Mouse (Mus musculus) retina, postnatal 1 day (tissue): ENCODE measurements at regions not wholly inside any gene's neighbourhood (a gene's known extent, or its start where the extent isn't known, plus 50 kb on each side); places are given as distances from the start of the nearest gene placed in this dataset.

ENCODE experiments used
- DNase-seq: peaks from one replicate; pipeline ENCODE4 v3.0.0-alpha.2; 2012

DNA sequence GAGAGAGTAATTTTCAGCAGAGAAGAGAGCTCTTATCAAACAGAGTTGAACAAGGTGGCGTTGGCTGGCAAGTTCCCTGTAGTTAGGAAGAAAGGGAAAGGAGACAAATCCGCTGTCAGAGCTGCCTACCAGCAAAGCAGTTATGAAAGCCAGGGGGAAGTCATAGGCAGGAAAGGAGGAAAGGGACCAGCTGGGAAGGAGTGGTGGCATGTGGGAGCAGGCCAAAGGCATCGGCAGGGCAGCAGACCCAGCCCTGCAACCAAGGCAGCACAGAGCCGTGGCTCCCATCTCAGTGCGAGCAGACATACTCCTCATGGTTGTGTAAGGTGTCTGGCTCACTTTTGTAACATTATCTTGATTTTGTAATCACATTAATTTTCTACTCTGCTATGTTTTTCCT lies 177.4 kb upstream of the Krr1 start:
- DNase-seq, result no peak

DNA sequence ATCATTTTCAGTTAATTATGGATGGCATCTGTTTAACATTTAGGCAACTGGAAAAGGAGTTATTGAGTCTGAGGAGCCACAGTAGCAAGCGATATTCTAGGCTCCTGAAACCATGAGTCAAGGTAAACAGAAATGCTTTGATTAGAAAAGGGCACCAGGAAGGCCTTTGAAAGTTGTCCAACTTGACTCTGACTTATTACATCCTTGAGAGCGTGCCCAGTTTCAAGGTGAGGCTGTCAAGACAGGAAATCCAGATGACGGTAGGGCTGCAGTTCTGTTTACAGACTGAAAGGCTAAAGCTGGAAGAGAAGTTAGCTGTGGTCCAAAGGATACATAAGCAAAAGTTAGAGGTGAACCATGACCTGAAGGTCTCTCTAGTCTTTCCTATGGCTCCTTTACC lies 176.7 kb upstream of the Krr1 start:
- DNase-seq, result no peak

DNA sequence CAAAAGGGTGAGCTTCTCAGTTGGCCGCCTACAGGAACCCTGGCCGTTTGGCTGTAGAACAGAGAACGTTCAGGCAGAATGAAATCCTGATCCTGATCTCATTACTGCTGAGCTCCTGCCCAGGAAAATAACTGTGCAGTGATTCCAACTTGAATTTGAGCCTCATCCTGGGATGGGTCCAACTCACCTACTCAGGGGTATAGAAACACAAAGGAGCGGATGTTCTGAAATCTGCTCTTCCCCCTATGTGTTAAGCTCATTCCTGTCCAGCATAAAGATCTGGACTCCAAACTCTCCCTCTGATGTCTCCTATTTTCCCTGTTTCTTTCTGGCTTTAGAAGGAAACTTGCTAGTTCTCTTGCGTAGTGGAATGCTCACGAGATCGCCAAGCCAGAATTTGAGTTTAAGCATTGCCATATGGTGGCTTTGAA lies 173.6 kb upstream of the Krr1 start:
- DNase-seq, result no peak

DNA sequence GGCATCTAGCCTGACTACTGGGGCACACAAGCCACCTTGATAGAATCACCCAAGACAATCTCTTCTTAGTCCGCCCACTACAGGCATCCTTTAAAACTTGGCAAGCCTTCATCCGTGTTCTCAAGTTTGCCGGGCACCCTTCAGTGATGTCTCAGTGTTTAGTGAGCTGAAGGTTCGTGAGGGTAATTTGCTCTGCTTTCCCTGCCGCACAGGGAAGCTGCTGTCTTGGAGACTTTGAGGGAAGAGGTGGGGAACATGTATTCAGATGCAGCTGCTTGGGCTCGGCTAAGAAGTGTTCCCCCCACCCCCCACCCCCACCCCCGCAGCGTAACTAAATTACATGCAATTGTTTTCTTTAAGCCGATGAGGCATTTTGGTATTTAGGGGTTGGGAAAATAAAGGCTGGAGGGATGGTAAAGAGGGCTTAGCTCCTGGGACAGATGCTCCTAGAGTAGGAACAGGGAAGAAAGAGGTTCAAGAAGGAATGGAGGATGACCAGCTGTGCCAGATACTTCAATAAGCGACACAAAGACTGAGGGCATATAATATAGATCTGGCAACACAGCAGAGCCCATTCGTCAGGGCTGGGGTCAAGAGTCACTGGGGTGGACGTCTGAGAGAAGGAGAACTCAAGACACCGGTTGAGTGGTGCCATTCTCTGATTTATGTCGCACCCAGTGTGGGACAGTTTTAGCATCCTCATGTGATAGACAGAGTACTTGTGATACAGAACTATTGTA lies 172.4 kb upstream of the Krr1 start:
- no peak for DNase-seq

DNA sequence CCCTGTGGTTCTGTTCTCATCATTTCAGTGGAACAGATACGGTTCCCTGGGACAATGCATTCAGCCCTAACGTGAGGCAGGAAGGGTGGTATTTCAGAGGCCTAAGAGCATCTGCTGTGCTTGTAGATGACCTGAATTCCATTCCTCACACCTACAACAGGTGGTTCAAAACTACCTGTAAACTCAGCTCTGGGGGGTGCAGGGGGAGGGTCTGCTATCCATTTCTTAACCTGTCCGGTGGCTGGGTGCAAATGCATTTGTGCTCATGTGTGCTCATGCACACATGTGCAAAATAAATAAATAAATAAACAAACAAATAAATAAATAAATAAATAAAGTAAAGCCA lies 171.9 kb upstream of the Krr1 start:
- no peak for DNase-seq

DNA sequence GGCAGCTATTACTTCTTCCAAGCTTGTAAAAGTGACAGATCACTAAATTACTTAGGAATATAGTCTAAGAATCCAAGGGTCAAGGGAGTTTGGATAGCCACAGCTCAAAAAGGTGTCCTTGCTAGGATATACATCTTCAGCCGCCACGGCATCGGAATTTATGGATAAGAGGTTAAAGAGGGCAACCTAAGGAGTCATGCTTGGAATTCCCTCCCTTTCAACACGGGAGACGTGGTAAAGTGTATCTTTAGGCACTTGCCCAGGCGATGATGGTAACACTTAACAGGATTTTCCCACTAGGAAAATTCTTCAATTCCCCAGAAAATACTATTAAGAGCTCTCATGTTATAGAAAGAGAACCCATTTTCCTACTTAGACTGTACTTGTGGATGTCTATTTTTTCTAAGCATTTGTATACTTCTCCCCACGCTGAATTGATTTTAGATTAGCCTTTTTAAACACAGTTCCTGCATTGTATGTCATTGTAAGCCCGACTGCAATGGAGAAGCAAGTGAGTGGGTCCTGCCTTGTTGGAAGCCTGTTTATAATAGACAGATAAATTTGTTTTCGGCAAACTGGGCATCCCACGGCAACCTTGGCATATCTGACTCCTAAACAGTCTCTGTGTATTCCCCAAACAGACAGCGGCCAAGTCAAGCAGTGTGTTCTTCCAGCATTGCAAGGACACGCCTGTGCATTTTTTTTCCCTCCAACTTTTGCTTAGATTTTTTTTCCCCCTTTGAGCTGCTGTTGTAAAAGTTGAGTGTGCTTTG lies 171.3 kb upstream of the Krr1 start:
- no peak for DNase-seq

DNA sequence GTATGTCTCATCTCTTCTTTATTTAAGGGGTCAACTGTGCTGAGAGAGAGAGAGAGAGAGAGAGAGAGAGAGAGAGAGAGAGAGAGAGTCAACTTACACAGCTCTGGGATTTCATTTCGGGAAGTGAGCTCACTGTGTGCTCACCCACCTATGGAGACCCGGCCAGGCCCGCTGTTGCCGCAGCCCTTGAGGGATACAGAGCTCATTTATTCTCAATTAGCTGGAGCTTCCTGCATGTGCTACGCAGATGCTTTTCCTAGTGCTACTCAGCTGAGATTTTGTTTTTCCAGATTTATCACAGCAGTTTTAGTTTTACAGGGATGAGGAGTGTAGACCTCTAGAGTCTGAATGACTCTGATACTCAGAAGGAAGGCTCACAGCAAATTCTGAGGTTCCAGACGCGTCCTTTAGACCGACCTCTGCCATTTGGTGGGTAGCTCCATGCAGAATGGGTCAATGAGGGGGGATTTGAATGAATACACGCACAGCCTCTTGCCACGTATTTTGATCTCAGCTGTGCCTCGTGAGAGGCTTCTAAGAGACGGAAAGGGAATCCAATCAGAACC lies 170.6 kb upstream of the Krr1 start:
- no peak for DNase-seq

DNA sequence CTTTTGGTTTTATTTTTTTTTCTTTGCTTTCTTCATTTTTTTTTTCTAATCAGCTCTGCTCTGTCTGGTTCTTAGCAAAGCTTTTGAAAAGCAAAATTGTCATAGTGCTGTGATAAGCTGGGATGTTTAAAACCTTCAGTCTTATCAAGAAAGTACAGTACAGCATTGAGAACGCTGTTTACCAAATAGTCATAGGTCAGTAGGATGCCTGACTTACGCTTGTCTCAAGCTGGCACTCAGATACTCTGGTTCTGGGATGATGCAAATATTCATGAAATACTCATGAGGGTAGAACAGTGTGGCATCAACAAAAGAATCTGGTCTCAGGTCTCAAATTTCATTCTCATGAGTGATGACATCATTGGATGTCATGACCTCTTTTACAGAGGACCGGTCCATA lies 166.1 kb upstream of the Krr1 start:
- no peak for DNase-seq

DNA sequence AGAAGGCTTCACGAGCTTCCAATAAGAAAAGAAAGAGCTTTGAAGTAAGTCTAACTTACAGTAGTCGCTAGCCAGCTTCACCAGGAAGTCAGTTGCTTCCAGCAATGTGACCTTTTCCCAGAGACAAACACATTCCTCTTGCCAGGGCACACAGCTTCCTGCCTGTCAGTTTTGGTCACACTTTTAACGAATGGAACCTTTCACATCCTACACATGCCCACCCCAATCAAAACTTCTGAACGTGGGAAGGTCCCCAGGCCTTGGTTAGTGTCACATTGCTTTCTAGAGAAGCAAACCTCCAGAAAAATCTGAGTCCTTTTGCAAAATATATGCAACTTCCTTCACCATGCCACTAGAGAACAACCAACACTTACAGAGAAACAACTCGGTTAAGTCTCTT lies 165.5 kb upstream of the Krr1 start:
- no peak for DNase-seq

DNA sequence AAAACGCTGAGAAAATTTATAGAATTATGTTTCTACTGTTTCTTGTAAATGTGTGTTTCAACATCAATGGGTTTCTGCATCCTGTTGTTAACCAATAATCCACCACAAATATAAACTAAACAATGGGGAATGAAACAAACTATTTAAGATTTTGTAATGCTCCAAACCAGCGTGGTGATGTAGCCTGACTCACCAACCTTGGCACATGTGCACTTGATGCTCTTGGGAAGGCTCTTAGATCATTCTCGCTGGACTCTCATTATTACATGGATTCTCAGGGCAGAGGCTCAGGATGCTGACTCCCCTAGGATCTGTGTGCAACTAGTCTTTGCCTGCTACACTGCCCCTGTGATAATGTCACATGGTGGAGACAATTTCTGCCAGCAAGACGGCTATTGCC lies 158.7 kb upstream of the Krr1 start:
- DNase-seq, result no peak

DNA sequence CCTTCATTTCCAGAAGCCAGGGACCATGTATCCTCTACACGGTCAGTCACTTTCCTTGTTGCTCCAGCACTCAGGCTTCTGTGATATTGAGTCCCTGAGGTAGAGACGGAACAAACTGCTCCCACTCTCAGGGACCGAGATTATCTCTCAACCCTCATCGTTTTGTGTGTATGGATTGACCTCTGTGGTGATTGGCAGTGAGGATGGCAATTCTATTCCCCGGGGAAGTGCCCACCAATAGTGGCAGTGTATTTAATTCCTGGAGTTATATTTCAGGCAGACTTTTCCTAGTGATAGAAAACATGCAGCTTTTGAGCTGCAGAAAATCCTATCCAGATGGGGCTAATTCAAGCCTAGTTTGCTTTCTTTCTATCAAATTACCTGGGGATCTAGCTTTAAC lies 157.8 kb upstream of the Krr1 start:
- no peak for DNase-seq

DNA sequence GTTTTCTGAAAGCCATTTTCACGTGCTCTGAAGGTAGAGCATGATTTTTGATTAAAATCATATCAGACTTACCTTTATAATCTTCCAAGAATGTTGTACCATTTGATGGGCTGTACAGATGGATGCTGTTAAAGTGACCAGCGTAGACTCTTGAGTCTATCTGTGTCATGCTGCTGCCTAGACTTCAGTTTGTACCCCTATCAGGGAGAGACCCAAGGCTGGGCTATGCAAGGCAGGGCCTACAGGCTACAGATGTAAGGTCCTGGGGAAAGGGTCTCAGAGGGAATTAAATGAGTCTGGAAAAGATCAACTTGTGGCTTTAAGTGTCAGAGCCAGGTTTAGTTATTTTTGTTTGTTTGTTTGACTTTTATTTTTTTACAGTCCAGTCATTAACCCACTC lies 157.3 kb upstream of the Krr1 start:
- no peak for DNase-seq

DNA sequence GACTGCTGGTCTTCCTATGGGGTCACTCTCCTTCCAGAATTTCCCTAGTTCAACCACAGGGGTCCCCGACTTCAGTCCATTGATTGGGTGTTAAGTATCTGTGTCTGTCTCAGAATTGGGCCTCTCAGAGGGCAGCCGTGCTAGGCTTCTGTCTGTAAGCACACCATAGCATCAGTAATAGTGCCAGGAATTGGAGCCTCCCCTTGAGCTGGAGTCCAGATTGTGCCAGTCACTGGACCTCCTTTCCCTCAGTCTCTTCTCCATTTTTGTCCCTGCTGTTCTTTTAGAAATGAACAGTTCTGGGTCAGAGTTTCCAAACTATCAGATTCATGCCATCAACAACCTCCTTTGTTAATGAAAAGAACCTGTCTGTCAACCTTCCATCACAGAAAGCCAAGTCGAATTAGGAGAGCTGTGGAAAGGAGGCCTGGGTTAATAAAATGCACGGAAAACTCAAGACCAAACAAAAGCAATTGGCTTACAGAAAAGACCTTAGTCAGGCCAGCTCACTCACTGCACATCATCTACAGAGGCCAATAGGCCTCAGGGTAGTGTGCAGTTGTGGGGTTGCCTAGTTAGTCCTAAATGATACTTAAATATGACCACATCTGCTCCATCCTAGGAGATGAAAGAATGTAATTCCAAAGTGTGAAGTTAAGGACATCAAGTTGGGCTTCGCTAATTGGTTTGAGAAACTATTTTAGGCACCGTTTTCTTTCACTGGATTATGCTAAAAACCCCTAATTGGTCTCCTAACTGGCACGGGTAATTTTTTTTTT lies 156.5 kb upstream of the Krr1 start:
- DNase-seq, result no peak

DNA sequence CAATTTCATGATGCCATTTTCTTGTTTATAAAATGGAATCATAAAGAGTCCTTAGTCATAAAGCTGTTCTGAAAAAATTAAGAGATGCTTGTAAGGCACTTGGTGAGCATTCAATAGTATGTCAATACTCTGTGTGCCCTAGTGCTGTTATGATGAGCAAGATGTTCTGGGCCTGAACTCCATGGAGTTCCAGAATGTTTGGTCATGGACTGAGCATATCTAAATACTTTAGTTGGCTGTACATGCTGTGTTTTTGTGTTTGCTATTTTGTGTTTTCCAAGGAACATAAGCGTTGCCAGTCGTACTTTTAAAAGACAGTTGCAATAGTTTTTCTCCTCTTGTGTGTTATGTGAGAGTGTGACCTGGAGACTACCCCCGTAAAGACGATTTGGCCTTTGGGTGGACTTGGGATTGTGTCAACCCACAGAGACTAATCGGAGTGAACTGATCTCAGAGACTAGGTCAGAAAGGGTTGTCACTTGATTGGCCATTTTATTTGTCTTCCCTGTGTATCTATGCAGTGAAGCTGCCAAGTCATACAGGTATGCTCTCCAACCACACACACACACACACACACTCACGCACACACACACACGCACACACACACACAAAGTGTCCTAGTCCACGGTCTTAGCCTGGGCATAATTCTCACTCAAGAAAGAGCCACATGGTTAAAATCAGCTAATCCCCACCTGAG lies 152.6 kb upstream of the Krr1 start:
- no peak for DNase-seq

DNA sequence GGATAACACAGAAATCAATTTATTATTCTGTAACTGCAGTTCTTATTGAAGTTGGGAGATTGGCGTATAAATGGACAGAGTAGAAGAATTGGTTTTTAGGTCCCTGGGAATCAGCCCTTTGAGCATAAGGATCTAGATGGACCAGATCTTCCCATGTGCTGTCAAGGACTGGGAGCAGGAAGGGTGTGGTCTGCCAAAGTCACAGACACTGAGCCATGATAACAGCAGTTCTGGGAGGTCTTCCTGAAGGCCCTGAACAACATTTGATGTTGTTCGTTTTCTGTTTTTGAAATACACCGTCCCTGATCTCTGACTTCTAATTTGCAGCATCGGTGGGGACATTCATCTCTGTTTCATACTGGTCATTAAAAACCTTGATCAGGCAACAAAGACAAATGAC lies 147.6 kb upstream of the Krr1 start:
- DNase-seq, result no peak

DNA sequence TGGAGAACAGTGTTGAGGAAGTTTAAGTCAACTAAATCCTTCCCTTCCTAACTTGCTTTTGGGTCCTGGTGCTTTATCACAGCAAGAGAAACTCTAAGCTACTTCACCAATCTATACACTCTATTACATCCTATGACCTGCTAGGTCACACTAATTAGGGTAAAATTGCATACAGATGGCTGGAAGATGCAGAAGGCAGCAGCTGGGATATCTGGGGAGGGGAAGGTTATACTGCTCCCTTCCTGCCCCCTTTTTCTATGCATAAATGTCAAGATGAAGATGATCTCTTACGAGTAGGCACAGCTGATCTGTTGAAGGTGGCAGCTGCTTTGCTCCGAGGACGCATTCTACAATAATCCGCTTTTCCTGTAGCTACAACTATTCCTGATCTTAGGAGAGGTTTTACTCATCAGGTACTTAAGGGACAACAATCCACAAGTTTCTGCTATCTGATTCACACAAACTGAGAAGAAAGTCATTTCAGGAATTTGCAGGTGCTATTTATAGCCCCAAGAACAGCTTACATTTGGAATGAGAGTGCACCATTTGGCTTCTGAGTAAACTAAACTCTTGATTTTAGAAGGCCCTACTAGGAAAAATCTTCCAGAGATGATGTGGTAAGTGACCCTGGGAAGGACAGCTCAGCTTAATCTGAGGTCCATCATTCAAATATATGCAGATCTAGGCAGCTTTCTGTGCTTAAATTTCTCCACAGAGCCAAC lies 146.3 kb upstream of the Krr1 start:
- DNase-seq, result no peak

DNA sequence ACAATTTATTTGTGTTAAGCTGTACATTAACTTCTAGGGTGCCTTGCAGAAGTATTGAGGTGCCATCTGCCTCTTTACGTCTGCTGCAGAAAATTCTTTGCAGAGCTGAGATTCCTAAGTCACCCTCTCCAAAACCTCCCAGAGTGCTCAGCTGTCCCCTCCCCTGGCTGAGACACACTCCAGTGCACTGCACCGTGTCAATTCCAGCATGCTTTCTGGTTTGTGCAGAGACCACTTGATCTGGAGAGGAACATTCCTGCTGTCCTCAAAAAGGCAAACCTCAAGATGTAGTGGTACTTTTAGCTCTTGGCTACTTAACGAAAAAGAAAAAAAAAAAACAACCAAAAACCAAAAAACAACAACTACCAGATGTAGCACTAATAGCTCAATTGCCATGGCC lies 145.2 kb upstream of the Krr1 start:
- no peak for DNase-seq

DNA sequence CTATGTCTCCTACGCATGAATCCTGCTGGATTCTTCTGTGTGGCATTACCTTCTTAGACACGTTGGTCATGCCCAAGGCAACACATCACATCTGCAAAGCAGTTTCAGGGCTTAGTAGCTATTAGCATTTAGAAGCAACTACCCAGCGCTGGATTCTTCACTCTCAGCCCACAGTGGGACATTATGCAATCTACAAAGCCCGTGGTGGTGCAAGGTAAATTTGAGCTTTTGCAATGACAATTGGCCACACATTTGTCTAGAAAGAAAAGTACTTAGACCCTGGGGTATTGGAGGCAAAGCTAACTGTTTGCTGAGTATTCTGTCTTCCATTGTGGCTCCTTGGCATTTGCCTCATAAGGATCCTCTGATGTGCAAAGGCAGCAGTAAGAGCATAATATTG lies 144.5 kb upstream of the Krr1 start:
- no peak for DNase-seq

DNA sequence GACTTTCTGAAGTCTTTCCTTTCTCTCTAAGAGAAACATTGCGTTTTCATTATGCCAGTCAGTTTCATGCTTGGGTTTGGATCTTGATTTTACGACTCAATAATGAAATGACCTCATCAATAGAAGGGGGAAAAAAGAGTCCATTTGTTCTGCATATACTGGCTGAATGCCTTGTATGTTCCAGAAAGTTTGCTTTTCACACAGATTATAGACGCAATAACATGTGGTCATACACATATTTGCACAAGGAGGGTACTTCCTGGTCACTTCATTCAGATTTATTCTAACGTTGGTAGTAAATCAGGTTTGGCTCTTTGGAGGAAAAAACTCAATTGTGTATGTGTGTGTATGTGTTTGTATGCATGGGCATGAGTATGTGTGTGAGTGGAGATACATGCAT lies 143.9 kb upstream of the Krr1 start:
- DNase-seq, result no peak

DNA sequence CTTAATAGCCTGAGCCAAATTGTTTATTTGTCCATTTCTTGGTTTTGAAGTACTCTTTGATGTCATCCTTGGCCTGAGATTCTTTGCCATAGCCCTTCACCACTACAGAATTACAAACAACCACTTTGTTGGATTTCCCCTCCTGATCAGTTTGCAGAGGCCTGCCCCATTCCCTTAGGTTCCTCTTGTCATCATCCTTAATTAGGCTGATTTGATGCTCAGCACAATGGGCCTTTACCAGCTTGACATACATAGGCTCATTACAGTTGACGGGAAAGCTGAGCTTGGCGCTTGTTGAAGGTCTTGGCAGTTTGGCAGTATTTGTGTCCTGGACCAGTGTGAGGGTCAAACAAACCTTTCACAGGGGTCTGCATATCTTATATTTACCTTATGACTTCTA lies 143.2 kb upstream of the Krr1 start:
- peak; percentile 64 for DNase-seq

DNA sequence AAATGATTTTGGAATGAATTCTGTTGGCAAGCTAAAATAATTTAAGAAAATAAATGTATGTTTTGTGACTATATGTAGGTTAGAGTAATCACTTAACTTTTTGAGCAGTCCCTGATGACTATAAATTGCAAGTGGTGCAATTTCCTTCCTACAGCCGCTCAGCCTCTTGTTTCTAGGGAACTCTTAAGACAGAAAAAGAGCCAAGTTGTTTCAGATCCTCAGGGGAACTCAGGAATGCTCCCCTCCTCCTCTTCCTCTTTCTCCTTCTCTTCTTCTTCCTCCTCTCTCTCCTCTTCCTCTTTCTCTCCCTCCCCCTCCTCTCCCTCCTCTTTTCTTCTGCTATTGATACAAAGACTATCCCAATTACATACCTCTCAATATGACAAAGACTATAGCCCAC lies 141.4 kb upstream of the Krr1 start:
- no peak for DNase-seq

DNA sequence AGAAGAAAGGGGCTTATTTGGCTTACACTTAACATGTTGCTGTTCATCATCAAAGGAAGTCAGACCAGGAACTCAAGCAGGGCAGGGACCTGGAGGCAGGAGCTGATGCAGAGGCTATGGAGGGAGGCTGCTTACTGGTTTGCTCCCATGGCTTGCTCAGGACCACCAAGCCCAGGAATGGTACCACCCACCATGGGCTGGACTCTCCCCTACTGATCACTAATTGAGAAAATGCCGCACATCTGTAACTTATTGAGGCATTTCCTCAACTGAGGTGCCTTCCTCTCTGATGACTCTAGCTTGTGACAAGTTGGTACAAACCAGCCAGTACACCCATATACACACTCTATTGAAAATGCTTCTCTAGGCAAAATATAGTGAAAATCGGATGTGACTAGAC lies 138.9 kb upstream of the Krr1 start:
- no peak for DNase-seq
